7 mouse cellular contexts compared by ENCODE assay signal in the genomic region with DNA sequence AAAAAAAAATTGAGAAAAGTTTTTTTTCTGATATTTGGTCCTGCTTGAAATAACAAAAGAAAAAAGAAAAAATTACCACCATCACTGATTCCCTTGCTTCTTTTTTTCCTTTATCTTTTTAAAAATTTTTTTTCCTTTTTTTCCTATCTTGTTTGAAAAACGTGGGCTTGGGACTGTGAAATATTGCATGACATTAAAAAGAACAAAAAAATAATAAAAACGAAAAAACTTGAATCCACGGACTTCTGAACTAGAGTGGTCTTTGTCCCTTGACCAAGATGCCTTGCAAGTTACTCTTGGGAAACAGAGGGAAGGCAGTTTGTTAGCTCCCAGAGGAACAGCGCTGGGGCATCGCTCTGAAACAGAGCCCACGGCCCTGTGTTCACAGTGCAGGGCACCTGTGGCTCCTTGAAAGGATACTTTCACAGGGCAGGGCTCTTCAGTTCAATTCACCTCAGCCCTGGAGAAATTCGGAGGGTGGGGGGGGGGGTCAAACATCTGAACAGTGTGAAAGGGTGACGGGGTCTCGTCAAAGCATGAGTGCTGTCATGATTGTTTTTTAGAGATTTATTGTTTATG. TPM values are rescaled to one million over a fixed set of nuclear protein-coding genes. Genes with fewer than 3 reads are reported as not detected.
DNase-seq lines count a peak whose midpoint lies in the region; ATAC-seq lines count a peak whose summit lies in the region.

No protein-coding gene starts in this region.

- peaks cover 22% of the 10 kb centered on the region for H3K4me1 ChIP-seq in megakaryocyte, embryonic 14.5 days
- peaks cover 5% of the 10 kb centered on the region for H3K4me1 ChIP-seq in forebrain, embryonic 14.5 days (ENCODE audit: control insufficient read depth, insufficient read depth, low read length)
- peaks cover 32% of the 10 kb centered on the region for H3K4me1 ChIP-seq in liver, embryonic 12.5 days

- H3K4me2 ChIP-seq in forebrain, embryonic 14.5 days (ENCODE audit: low read length), result peak overlapping the region; percentile 68
- H3K4me2 ChIP-seq in liver, embryonic 12.5 days, result peak overlapping the region; percentile 71

- peak overlapping the region; percentile 40; the same call in 1 of the 2 replicates for H3K9ac ChIP-seq in forebrain, embryonic 14.5 days (ENCODE audit: low read length)
- H3K9ac ChIP-seq in liver, embryonic 12.5 days, result peak overlapping the region; percentile 67

- no peak for ATAC-seq in megakaryocyte, adult 5-6 weeks (ENCODE audit: poor library complexity, severe bottlenecking)
- no peak for ATAC-seq in forebrain, embryonic 14.5 days
- no peak for ATAC-seq in liver, embryonic 12.5 days
- ATAC-seq in monocyte, adult 5-6 weeks (replicated peaks; ENCODE audit: insufficient number of reproducible peaks, low FRiP score, low TSS enrichment, poor library complexity, severe bottlenecking), result no peak

- WGBS in forebrain, embryonic 14.5 days, result 22% methylated on average over 9 of the region's 9 CpGs
- 33% methylated on average over 9 of the region's 9 CpGs for WGBS in liver, embryonic 12.5 days (ENCODE audit: insufficient replicate concordance)

- peaks cover 28% of the 10 kb centered on the region for H3K27me3 ChIP-seq in megakaryocyte, embryonic 14.5 days (replicated peaks)
- no peaks in the 10 kb centered on the region for H3K27me3 ChIP-seq in forebrain, embryonic 14.5 days (replicated peaks; ENCODE audit: control insufficient read depth, insufficient read depth, low read length)
- peaks cover 35% of the 10 kb centered on the region for H3K27me3 ChIP-seq in liver, embryonic 12.5 days (replicated peaks)

- H3K36me3 ChIP-seq in megakaryocyte, embryonic 14.5 days (replicated peaks; ENCODE audit: low read length), result no peaks in the 10 kb centered on the region
- H3K36me3 ChIP-seq in forebrain, embryonic 14.5 days (ENCODE audit: control insufficient read depth, insufficient read depth, low read length), result no peaks in the 10 kb centered on the region
- H3K36me3 ChIP-seq in liver, embryonic 12.5 days, result no peaks in the 10 kb centered on the region

- H3K27ac ChIP-seq in forebrain, embryonic 14.5 days (ENCODE audit: low read depth, low read length), result no peak overlapping the region
- H3K27ac ChIP-seq in liver, embryonic 12.5 days, result peak overlapping the region; percentile 45; the same call in 1 of the 2 replicates

- DNase-seq in forebrain, embryonic 14.5 days (ENCODE audit: low spot score), result no peak
- no peak for DNase-seq in right cerebral cortex, postnatal 36 days (ENCODE audit: low spot score in 2 of 2)
- DNase-seq in adrenal gland, adult 8-10 months, result no peak

- peak overlapping the region; percentile 94 for H3K4me3 ChIP-seq in megakaryocyte, embryonic 14.5 days (replicated peaks)
- H3K4me3 ChIP-seq in forebrain, embryonic 14.5 days (ENCODE audit: low read depth, low read length), result peak overlapping the region; percentile 40
- peak overlapping the region; percentile 70 for H3K4me3 ChIP-seq in liver, embryonic 12.5 days

- no peaks in the 10 kb centered on the region for H3K9me3 ChIP-seq in megakaryocyte, embryonic 14.5 days
- no peaks in the 10 kb centered on the region for H3K9me3 ChIP-seq in forebrain, embryonic 14.5 days (replicated peaks; ENCODE audit: control insufficient read depth, low read length)
- no peaks in the 10 kb centered on the region for H3K9me3 ChIP-seq in liver, embryonic 12.5 days (replicated peaks)

RNA-seq across cellular contexts. Expression of gene Ier2, which starts 22.6 kb away (rescaled TPM):
- polyA plus RNA-seq in megakaryocyte, embryonic 14.5 days (2012; ENCODE audit: insufficient read depth, low replicate concordance), result 106 and 333 TPM in 2 replicates
- total RNA-seq in megakaryocyte, adult 5-6 weeks (2015), result 86.1 and 87.5 TPM in 2 replicates
- total RNA-seq in megakaryocyte, adult 5-6 weeks (2017), result 62.7 and 65.3 TPM in 2 replicates
- 26.5 and 29.3 TPM in 2 replicates for polyA plus RNA-seq in forebrain, embryonic 14.5 days (2014; fragmentation: Nextera tagmentation; extraction: Ambion mirVana)
- 36.4 and 37.4 TPM in 2 replicates for polyA plus RNA-seq in liver, embryonic 12.5 days (2016; fragmentation: Nextera tagmentation; extraction: Ambion mirVana)
- total RNA-seq in adrenal gland, adult 8-10 months (2022), result 10 to 100 TPM; 18.3 to 48.9 (median 22.3) TPM
- 92.1 to 198 TPM (median 119 TPM) in 3 replicates for total RNA-seq in monocyte, adult 5-6 weeks (2017)

RNA-seq across cellular contexts. Expression of gene Trmt1, which starts 46.0 kb away (rescaled TPM):
- polyA plus RNA-seq in megakaryocyte, embryonic 14.5 days (2012; ENCODE audit: insufficient read depth, low replicate concordance), result 107 and 120 TPM in 2 replicates
- 29.5 and 35.9 TPM in 2 replicates for total RNA-seq in megakaryocyte, adult 5-6 weeks (2015)
- total RNA-seq in megakaryocyte, adult 5-6 weeks (2017), result 37.6 and 40.4 TPM in 2 replicates
- polyA plus RNA-seq in forebrain, embryonic 14.5 days (2014; fragmentation: Nextera tagmentation; extraction: Ambion mirVana), result 47.8 and 52.3 TPM in 2 replicates
- polyA plus RNA-seq in liver, embryonic 12.5 days (2016; fragmentation: Nextera tagmentation; extraction: Ambion mirVana), result 57.3 and 62.0 TPM in 2 replicates
- total RNA-seq in adrenal gland, adult 8-10 months (2022), result 100 to 1,000 TPM in 2 of 4 experiments, 10 to 100 TPM in 2; 75.4 to 109 (median 88.5) TPM
- total RNA-seq in monocyte, adult 5-6 weeks (2017), result 40.1 to 46.6 TPM (median 44.7 TPM) in 3 replicates

RNA-seq across cellular contexts. Expression of gene Nacc1, which starts 47.6 kb away (rescaled TPM):
- 144 and 266 TPM in 2 replicates for polyA plus RNA-seq in megakaryocyte, embryonic 14.5 days (2012; ENCODE audit: insufficient read depth, low replicate concordance)
- total RNA-seq in megakaryocyte, adult 5-6 weeks (2015), result 42.8 and 43.0 TPM in 2 replicates
- total RNA-seq in megakaryocyte, adult 5-6 weeks (2017), result 31.8 and 36.8 TPM in 2 replicates
- polyA plus RNA-seq in forebrain, embryonic 14.5 days (2014; fragmentation: Nextera tagmentation; extraction: Ambion mirVana), result 17.0 and 17.6 TPM in 2 replicates
- polyA plus RNA-seq in liver, embryonic 12.5 days (2016; fragmentation: Nextera tagmentation; extraction: Ambion mirVana), result 12.5 and 12.9 TPM in 2 replicates
- 10 to 100 TPM; 81.0 to 86.9 (median 83.7) TPM for total RNA-seq in adrenal gland, adult 8-10 months (2022)
- 29.0 to 50.5 TPM (median 36.3 TPM) in 3 replicates for total RNA-seq in monocyte, adult 5-6 weeks (2017)

Comparison
In these comparisons a context has a peak if more than half of its experiments do, and no peak if none do; other contexts are left out.
1. H3K4me3 ChIP-seq: peak in every context shown above with its lines; median percentile 94 in megakaryocyte, embryonic 14.5 days; 70 in liver, embryonic 12.5 days; 40 in forebrain, embryonic 14.5 days.